Mouse (Mus musculus) lung, embryonic 15.5 days (tissue): ENCODE measurements at regions not wholly inside any gene's neighbourhood (a gene's known extent, or its start where the extent isn't known, plus 50 kb on each side); places are given as distances from the start of the nearest gene placed in this dataset.

Experiments used
- ATAC-seq: fragments of 200-750 bp; cut with Nextera tagmentation; 2 replicates; pipeline ENCODE4 v1.8.0; 2017; ENCODE audit warnings: moderate number of reproducible peaks, borderline replicate concordance; ENCODE audit not compliant: low FRiP score, low TSS enrichment; ENCODE audit errors: extremely low read depth
- H3K27ac ChIP-seq: fragments of 300-500 bp; sonication (generic); 2 replicates; pipeline ENCODE4 v1.5.1; 2015; ENCODE audit warnings: moderate library complexity, mild to moderate bottlenecking, inconsistent platforms
- H3K27me3 ChIP-seq: fragments of 300-500 bp; sonication (generic); 2 replicates; pipeline ENCODE4 v1.6.1; 2015; ENCODE audit warnings: inconsistent platforms
- H3K36me3 ChIP-seq: fragments of 300-500 bp; sonication (generic); 2 replicates; pipeline ENCODE4 v1.6.1; 2015; ENCODE audit warnings: inconsistent platforms
- H3K4me1 ChIP-seq: fragments of 300-500 bp; sonication (generic); 2 replicates; pipeline ENCODE4 v1.6.1; 2015; ENCODE audit warnings: inconsistent platforms
- H3K4me2 ChIP-seq: fragments of 300-500 bp; sonication (generic); 2 replicates; pipeline ENCODE4 v1.6.1; 2015; ENCODE audit warnings: inconsistent platforms, mild to moderate bottlenecking, moderate library complexity
- H3K4me3 ChIP-seq: fragments of 300-500 bp; sonication (generic); 2 replicates; pipeline ENCODE4 v1.5.1; 2015; ENCODE audit warnings: mild to moderate bottlenecking, inconsistent platforms
- H3K9ac ChIP-seq: fragments of 300-500 bp; sonication (generic); 2 replicates; pipeline ENCODE4 v1.6.1; 2015; ENCODE audit warnings: inconsistent platforms
- H3K9me3 ChIP-seq: fragments of 300-500 bp; sonication (generic); 2 replicates; pipeline ENCODE4 v1.6.1; 2016; ENCODE audit warnings: inconsistent platforms
- WGBS: fragments of 180-500 bp; shearing (Covaris S2); methylation state at CpG from one replicate; pipeline ENCODE4 v1.1.7; 2015; 5-methylcytosine and 5-hydroxymethylcytosine counted together

GRCm38 (mm10) chr4:153284209-153284608 is 198.4 kb downstream of the Ajap1 start:
- H3K4me3 ChIP-seq: no peak overlapping the region
- 0 out of 2 replicates have a peak, but pooled peaks cover 6% of the 10 kb centered on the region for H3K9me3 ChIP-seq
- H3K4me1 ChIP-seq: no peaks in the 10 kb centered on the region
- no peaks in the 10 kb centered on the region for H3K27me3 ChIP-seq
- H3K27ac ChIP-seq: no peak overlapping the region
- no peak for ATAC-seq
- H3K4me2 ChIP-seq: no peak overlapping the region
- H3K36me3 ChIP-seq: no peaks in the 10 kb centered on the region
- WGBS: 68% methylated on average over 5 of the region's 5 CpGs
- H3K9ac ChIP-seq: no peak overlapping the region

GRCm38 (mm10) chr4:153276571-153276970 is 206.0 kb downstream of the Ajap1 start:
- Histone ChIP-seq H3K9ac (no peak overlapping the region), H3K36me3 (no peaks in the 10 kb centered on the region), H3K9me3 (no peaks in the 10 kb centered on the region), H3K27me3 (no peaks in the 10 kb centered on the region), H3K4me3 (no peak overlapping the region), H3K27ac (no peak overlapping the region), H3K4me2 (no peak overlapping the region), H3K4me1 (no peaks in the 10 kb centered on the region)
- no peak for ATAC-seq
- 52% methylated on average over 5 of the region's 5 CpGs for WGBS

GRCm38 (mm10) chr4:153271376-153271775 is 211.2 kb downstream of the Ajap1 start:
- Histone ChIP-seq H3K9ac (no peak overlapping the region), H3K27ac (no peak overlapping the region), H3K27me3 (no peaks in the 10 kb centered on the region), H3K9me3 (no peaks in the 10 kb centered on the region), H3K4me3 (no peak overlapping the region), H3K36me3 (no peaks in the 10 kb centered on the region), H3K4me2 (no peak overlapping the region), H3K4me1 (no peaks in the 10 kb centered on the region)
- ATAC-seq: no peak
- 66% methylated on average over 5 of the region's 5 CpGs for WGBS

- Histone ChIP-seq H3K4me3 (no peak overlapping the region), H3K9ac (no peak overlapping the region), H3K4me2 (no peak overlapping the region), H3K27ac (no peak overlapping the region), H3K36me3 (no peaks in the 10 kb centered on the region), H3K4me1 (no peaks in the 10 kb centered on the region), H3K27me3 (no peaks in the 10 kb centered on the region), H3K9me3 (no peaks in the 10 kb centered on the region)
- ATAC-seq: no peak
- WGBS: 55% methylated on average over 15 of the region's 15 CpGs
These were observed 219.3 kb downstream of the Ajap1 start for GRCm38 (mm10) chr4:153263216-153263805.

GRCm38 (mm10) chr4:153260941-153261557 is 221.6 kb downstream of the Ajap1 start:
- no peak overlapping the region for H3K27ac ChIP-seq
- no peak overlapping the region for H3K9ac ChIP-seq
- no peaks in the 10 kb centered on the region for H3K4me1 ChIP-seq
- WGBS: 64% methylated on average over 14 of the region's 14 CpGs
- H3K4me2 ChIP-seq: no peak overlapping the region
- no peak for ATAC-seq
- no peaks in the 10 kb centered on the region for H3K9me3 ChIP-seq
- H3K36me3 ChIP-seq: no peaks in the 10 kb centered on the region
- no peaks in the 10 kb centered on the region for H3K27me3 ChIP-seq
- H3K4me3 ChIP-seq: no peak overlapping the region

GRCm38 (mm10) chr4:153251943-153252342 is 230.7 kb downstream of the Ajap1 start:
- Histone ChIP-seq H3K4me2 (no peak overlapping the region), H3K27ac (no peak overlapping the region), H3K36me3 (no peaks in the 10 kb centered on the region), H3K9ac (no peak overlapping the region), H3K4me1 (no peaks in the 10 kb centered on the region), H3K4me3 (no peak overlapping the region), H3K27me3 (no peaks in the 10 kb centered on the region), H3K9me3 (no peaks in the 10 kb centered on the region)
- WGBS: 54% methylated on average over 3 of the region's 3 CpGs
- ATAC-seq: no peak

GRCm38 (mm10) chr4:153251311-153251710 is 231.3 kb downstream of the Ajap1 start:
- Histone ChIP-seq H3K4me2 (no peak overlapping the region), H3K27me3 (no peaks in the 10 kb centered on the region), H3K36me3 (no peaks in the 10 kb centered on the region), H3K9me3 (no peaks in the 10 kb centered on the region), H3K27ac (no peak overlapping the region), H3K4me1 (no peaks in the 10 kb centered on the region), H3K9ac (no peak overlapping the region), H3K4me3 (no peak overlapping the region)
- no peak for ATAC-seq
- 70% methylated on average over 8 of the region's 8 CpGs for WGBS

- Histone ChIP-seq H3K4me1 (no peaks in the 10 kb centered on the region), H3K27me3 (no peaks in the 10 kb centered on the region), H3K4me3 (no peak overlapping the region), H3K9me3 (no peaks in the 10 kb centered on the region), H3K36me3 (no peaks in the 10 kb centered on the region), H3K4me2 (no peak overlapping the region), H3K27ac (no peak overlapping the region), H3K9ac (no peak overlapping the region)
- 9% methylated on average over 12 of the region's 12 CpGs for WGBS
- peak; percentile 27; the same call in 1 of the 2 replicates for ATAC-seq
These were observed 245.9 kb downstream of the Ajap1 start for GRCm38 (mm10) chr4:153236680-153237079.

- H3K4me3 ChIP-seq: no peak overlapping the region
- H3K27ac ChIP-seq: no peak overlapping the region
- H3K9ac ChIP-seq: no peak overlapping the region
- no peak for ATAC-seq
- WGBS: 50% methylated on average over 5 of the region's 5 CpGs
- no peaks in the 10 kb centered on the region for H3K27me3 ChIP-seq
- H3K36me3 ChIP-seq: no peaks in the 10 kb centered on the region
- no peaks in the 10 kb centered on the region for H3K4me1 ChIP-seq
- no peaks in the 10 kb centered on the region for H3K9me3 ChIP-seq
- no peak overlapping the region for H3K4me2 ChIP-seq
These were observed 248.8 kb downstream of the Ajap1 start for GRCm38 (mm10) chr4:153233762-153234161.

- Histone ChIP-seq H3K9ac (no peak overlapping the region), H3K27ac (no peak overlapping the region), H3K27me3 (no peaks in the 10 kb centered on the region), H3K9me3 (no peaks in the 10 kb centered on the region), H3K4me1 (no peaks in the 10 kb centered on the region), H3K4me3 (no peak overlapping the region), H3K4me2 (no peak overlapping the region), H3K36me3 (no peaks in the 10 kb centered on the region)
- no peak for ATAC-seq
- WGBS: 49% methylated on average over 5 of the region's 5 CpGs
These were observed 253.4 kb downstream of the Ajap1 start for GRCm38 (mm10) chr4:153229221-153229620.

GRCm38 (mm10) chr4:153227680-153228420 is 254.8 kb downstream of the Ajap1 start:
- H3K27ac ChIP-seq: no peak overlapping the region
- no peaks in the 10 kb centered on the region for H3K4me1 ChIP-seq
- H3K9me3 ChIP-seq: no peaks in the 10 kb centered on the region
- no peak overlapping the region for H3K4me2 ChIP-seq
- no peak for ATAC-seq
- H3K27me3 ChIP-seq: no peaks in the 10 kb centered on the region
- no peak overlapping the region for H3K4me3 ChIP-seq
- no peak overlapping the region for H3K9ac ChIP-seq
- 26% methylated on average over 13 of the region's 13 CpGs for WGBS
- no peaks in the 10 kb centered on the region for H3K36me3 ChIP-seq

GRCm38 (mm10) chr4:153224618-153225177 is 257.9 kb downstream of the Ajap1 start:
- Histone ChIP-seq H3K9ac (no peak overlapping the region), H3K27ac (peak overlapping the region; percentile 61), H3K4me2 (no peak overlapping the region), H3K9me3 (no peaks in the 10 kb centered on the region), H3K4me3 (no peak overlapping the region), H3K36me3 (no peaks in the 10 kb centered on the region), H3K4me1 (peaks cover 8% of the 10 kb centered on the region; the same call in 1 of the 2 replicates), H3K27me3 (no peaks in the 10 kb centered on the region)
- WGBS: 9% methylated on average over 6 of the region's 6 CpGs
- peak; percentile 75 for ATAC-seq
